Mouse (Mus musculus) spleen, adult 2 months (tissue): ENCODE measurements around the gene Olfr211. TPM values are rescaled to one million over a fixed set of nuclear protein-coding genes. Genes with fewer than 3 reads are reported as not detected.

Experiments used
- DNase-seq, 2 experiments: peaks; one replicate each; pipeline versions ENCODE4 v3.0.0 to v3.0.0-alpha.2; 2012 to 2021; ENCODE audit warnings: low spot score in 2 of 2, low read depth in 1 of 2
- H3K27ac ChIP-seq: fragments of 200-500 bp; 2 replicates; pipeline ENCODE4 v1.5.1; 2012; ENCODE audit warnings: low read length, inconsistent platforms; ENCODE audit not compliant: insufficient read depth
- H3K27me3 ChIP-seq: fragments of 200-500 bp; 2 replicates; pipeline ENCODE4 v1.6.1; 2012; ENCODE audit warnings: mild to moderate bottlenecking, moderate library complexity, low read length, inconsistent platforms; ENCODE audit not compliant: control insufficient read depth, insufficient read depth
- H3K36me3 ChIP-seq: fragments of 200-500 bp; 2 replicates; pipeline ENCODE4 v1.6.1; 2012; ENCODE audit warnings: mild to moderate bottlenecking, low read length, inconsistent platforms; ENCODE audit not compliant: control insufficient read depth, insufficient read depth
- H3K4me1 ChIP-seq: fragments of 200-500 bp; 2 replicates; pipeline ENCODE4 v1.6.1; 2011; ENCODE audit warnings: inconsistent platforms; ENCODE audit not compliant: control insufficient read depth, insufficient read depth, insufficient read length
- H3K4me3 ChIP-seq: fragments of 200-500 bp; 2 replicates; pipeline ENCODE4 v1.5.1; 2011; ENCODE audit warnings: mild to moderate bottlenecking, inconsistent platforms; ENCODE audit not compliant: insufficient read depth, insufficient read length; ENCODE audit errors: extremely low read depth
- CTCF ChIP-seq: fragments of 200-500 bp; IDR thresholded peaks from 2 replicates; pipeline ENCODE4 v1.5.1; 2011; ENCODE audit warnings: mild to moderate bottlenecking, inconsistent platforms; ENCODE audit not compliant: insufficient read depth, insufficient read length, insufficient replicate concordance; ENCODE audit errors: extremely low read depth
- POLR2A ChIP-seq: fragments of 200-500 bp; IDR thresholded peaks from 2 replicates; pipeline ENCODE4 v1.6.1; 2011; ENCODE audit warnings: low read depth, low read length, inconsistent platforms
- WGBS: fragments of 180-500 bp; shearing (Covaris S2); methylation state at CpG from one replicate; pipeline ENCODE4 v1.1.7; 2018; 5-methylcytosine and 5-hydroxymethylcytosine counted together
- polyA plus RNA-seq: library from polyadenylated mRNA; depleted of rRNA; stranded (reverse); fragments of >200 nt; gene quantifications from 2 replicates; pipeline ENCODE4 v1.2.3, GENCODE M21; 2012; rRNA removed

Olfr211 gene
- polyA plus RNA-seq, result not detected in 2 replicates

DNA sequence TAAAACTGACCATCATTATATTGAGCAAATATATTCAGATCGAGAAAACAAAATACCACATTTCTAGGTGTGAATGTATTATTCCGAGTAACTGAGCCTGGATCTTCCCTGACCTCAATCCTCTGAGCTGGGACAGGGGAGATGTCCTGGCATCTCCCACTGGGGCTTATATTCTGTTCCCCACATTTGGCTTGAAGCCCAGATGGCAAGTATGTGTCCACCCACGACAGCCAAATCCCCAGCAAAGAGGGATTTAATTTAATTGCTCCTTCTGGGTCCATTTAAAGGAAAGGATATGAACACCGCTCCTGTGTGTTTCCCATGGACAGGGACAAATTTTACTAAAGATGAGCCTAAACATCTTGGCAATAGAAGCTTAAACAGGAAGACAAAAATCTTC is at the start of gene Olfr211:
TSS of gene Olfr211 (plus strand) at position 301 of the 400 bp plus-strand sequence.
- DNase-seq, result no peak
- no peaks in the 10 kb centered on the region for H3K36me3 ChIP-seq
- no peak within 1 kb of the TSS for H3K27ac ChIP-seq
- 78% methylated on average over 4 of the region's 4 CpGs for WGBS
- H3K27me3 ChIP-seq, result no peaks in the 10 kb centered on the region
- no peaks in the 10 kb centered on the region for H3K4me1 ChIP-seq
- TF ChIP-seq POLR2A, result no peak
- no peak for TF ChIP-seq CTCF
- no peak within 1 kb of the TSS for H3K4me3 ChIP-seq

DNA sequence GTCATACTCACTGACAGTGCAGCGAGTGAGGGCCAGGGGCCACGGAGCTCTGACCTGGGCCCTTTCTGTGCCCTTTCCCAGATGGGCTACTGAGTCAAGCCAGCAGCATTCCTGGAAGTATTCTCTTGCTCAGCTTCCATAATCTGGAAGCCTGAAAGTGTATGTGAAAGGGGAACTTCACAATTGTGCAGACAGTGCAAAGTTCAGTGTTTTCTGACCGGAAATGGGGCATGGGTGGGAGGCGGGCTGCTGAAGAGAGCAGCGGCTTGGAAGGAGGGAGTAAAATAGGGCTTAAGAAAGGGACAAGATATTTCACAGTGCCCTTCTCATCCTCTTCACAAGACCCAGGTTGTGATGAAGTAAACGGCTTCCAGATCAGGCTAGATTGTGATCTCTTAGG is 49.4 kb upstream of the Olfr211 start:
- H3K4me3 ChIP-seq, result no peak overlapping the region
- no peaks in the 10 kb centered on the region for H3K4me1 ChIP-seq
- no peak for DNase-seq
- TF ChIP-seq POLR2A, result no peak
- no peak for TF ChIP-seq CTCF
- no peaks in the 10 kb centered on the region for H3K27me3 ChIP-seq
- H3K36me3 ChIP-seq, result no peaks in the 10 kb centered on the region
- H3K27ac ChIP-seq, result no peak overlapping the region
- 71% methylated on average over 6 of the region's 6 CpGs for WGBS

DNA sequence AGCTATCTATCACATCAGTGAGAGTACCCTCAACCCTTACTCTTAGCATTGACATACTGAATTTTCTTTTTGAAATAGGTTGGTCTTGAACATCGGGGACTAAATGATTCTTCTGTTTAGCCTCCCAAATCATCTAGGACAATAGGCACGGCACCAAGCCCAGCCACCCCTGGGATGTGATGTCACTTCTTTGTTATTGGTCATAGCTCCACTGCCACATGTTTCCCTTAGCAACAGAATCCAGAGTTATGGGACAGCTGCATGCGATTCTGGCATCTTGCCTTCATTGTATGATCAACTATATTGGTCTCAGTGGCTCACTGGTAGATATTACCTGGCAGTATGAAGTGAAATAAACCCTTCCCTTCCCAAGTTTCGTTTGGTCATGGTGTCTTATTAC is 48.4 kb upstream of the Olfr211 start:
- DNase-seq, result no peak
- H3K27ac ChIP-seq, result no peak overlapping the region
- no peak overlapping the region for H3K4me3 ChIP-seq
- H3K4me1 ChIP-seq, result no peaks in the 10 kb centered on the region
- no peaks in the 10 kb centered on the region for H3K27me3 ChIP-seq
- WGBS, result 75% methylated on average over 4 of the region's 4 CpGs
- TF ChIP-seq POLR2A, result no peak
- no peak for TF ChIP-seq CTCF
- no peaks in the 10 kb centered on the region for H3K36me3 ChIP-seq

DNA sequence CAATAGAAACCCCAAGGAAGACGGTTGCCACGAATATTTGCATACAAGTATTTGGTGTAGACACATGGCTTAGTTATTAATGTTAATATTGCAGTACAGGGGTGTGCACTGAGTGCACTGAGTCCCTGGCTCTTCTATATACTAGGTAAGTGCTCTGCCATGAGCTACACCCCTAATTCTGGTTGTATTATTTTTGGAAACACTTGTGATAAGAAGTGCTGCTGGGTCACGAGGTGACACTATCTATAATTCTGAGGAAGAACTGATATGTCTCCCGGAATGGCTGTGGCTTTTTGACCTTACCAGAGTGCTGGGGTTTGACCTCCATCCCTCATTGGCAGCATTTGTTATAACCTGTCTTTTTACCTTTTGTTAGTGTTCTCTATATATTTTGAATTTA is 48.0 kb upstream of the Olfr211 start:
- Histone ChIP-seq H3K4me1 (no peaks in the 10 kb centered on the region), H3K36me3 (no peaks in the 10 kb centered on the region), H3K27ac (no peak overlapping the region), H3K4me3 (no peak overlapping the region), H3K27me3 (no peaks in the 10 kb centered on the region)
- WGBS, result 81% methylated on average over 4 of the region's 4 CpGs
- no peak for DNase-seq
- TF ChIP-seq CTCF, result no peak
- no peak for TF ChIP-seq POLR2A

DNA sequence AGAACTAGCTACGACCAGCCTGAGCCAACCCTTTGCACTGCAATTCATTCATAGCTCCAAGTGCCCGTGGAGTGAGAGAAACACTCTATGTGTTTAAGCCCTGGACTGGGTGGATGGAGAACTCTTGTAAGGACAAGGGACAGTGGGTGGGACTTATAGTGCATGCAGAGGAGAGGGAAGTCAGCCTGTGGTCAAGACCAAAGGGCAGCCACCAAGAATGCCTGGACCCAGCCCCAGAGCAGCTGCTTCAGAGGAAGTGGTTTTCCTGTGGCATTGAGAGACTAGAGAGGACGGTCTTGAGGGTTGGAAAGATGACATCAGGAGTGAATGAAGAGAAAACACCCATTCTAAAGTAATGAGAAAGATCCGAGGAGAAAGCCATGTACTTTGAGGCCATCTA is 33.1 kb upstream of the Olfr211 start:
- no peak for DNase-seq
- no peaks in the 10 kb centered on the region for H3K4me1 ChIP-seq
- H3K27ac ChIP-seq, result no peak overlapping the region
- WGBS, result 15% methylated on average over 4 of the region's 4 CpGs
- TF ChIP-seq CTCF, result no peak
- TF ChIP-seq POLR2A, result no peak
- H3K4me3 ChIP-seq, result no peak overlapping the region
- H3K27me3 ChIP-seq, result no peaks in the 10 kb centered on the region
- H3K36me3 ChIP-seq, result no peaks in the 10 kb centered on the region

DNA sequence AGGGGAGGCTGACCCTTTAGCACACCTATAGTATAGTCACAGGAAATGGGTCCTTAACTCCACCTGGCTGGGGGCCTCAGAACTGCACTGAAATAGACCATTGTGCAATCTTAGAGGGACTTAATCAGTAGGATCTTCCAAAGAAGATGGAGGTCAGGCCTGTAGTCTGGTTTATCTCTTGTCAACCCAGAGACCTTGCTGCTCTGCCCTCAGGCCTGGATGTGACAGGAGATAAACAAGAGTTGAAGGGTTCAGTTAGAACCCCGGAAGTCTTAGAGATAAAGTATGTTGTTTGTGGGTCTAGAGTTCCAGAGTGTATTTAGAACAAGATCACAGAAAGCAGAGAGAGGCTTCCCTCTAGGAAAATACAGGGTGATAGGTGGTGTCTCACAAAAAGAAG is 32.4 kb upstream of the Olfr211 start:
- H3K4me3 ChIP-seq, result no peak overlapping the region
- H3K36me3 ChIP-seq, result no peaks in the 10 kb centered on the region
- no peak overlapping the region for H3K27ac ChIP-seq
- DNase-seq, result no peak
- H3K4me1 ChIP-seq, result peaks cover 2% of the 10 kb centered on the region; the same call in 1 of the 2 replicates
- H3K27me3 ChIP-seq, result no peaks in the 10 kb centered on the region
- 67% methylated on average over 1 of the region's 1 CpGs for WGBS
- no peak for TF ChIP-seq POLR2A
- TF ChIP-seq CTCF, result no peak

DNA sequence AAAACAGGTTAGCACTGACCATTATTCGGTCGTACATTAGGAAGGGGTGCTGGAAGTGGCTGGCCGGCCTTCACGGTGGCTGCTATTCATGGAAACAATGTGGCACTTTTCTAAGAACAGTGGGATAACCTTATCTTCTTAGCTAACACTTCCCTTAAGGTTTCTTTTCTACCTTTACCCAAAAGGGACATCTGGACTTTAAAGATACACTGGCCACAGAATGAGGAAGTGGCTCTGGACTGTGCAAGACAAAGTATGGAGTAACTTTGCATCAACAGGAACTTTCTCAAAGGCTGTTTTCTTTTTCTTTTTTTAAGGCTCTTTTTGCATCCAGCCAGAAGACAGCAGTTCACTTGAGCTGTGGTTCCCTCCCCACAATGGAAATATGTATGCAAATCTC is 30.2 kb upstream of the Olfr211 start:
- H3K27me3 ChIP-seq, result no peaks in the 10 kb centered on the region
- no peak for DNase-seq
- WGBS, result 35% methylated on average over 4 of the region's 4 CpGs
- H3K36me3 ChIP-seq, result no peaks in the 10 kb centered on the region
- H3K4me1 ChIP-seq, result peaks cover 2% of the 10 kb centered on the region; the same call in 1 of the 2 replicates
- no peak overlapping the region for H3K27ac ChIP-seq
- no peak for TF ChIP-seq POLR2A
- no peak for TF ChIP-seq CTCF
- no peak overlapping the region for H3K4me3 ChIP-seq
